Mouse (Mus musculus) bone marrow, adult 2 months (tissue): ENCODE measurements around the gene Kcnip1. TPM values are rescaled to one million over a fixed set of nuclear protein-coding genes. Genes with fewer than 3 reads are reported as not detected.

Source experiments
- H3K27ac ChIP-seq: fragments of 200-500 bp; 2 replicates; pipeline ENCODE4 v1.5.1; 2012; ENCODE audit warnings: low read depth, mild to moderate bottlenecking, control low read depth, inconsistent platforms, low read length; ENCODE audit not compliant: control insufficient read depth, poor library complexity, insufficient read depth
- H3K4me1 ChIP-seq: fragments of 200-500 bp; 2 replicates; pipeline ENCODE4 v1.6.1; 2011; ENCODE audit warnings: low read length; ENCODE audit not compliant: control insufficient read depth, insufficient read depth
- H3K4me3 ChIP-seq: fragments of 200-500 bp; replicated peaks from 2 replicates; pipeline ENCODE3; 2011; ENCODE audit warnings: mild to moderate bottlenecking, low read depth, low read length, control low read depth; ENCODE audit not compliant: control insufficient read depth
- CTCF ChIP-seq: fragments of 200-500 bp; IDR thresholded peaks from 2 replicates; pipeline ENCODE4 v1.5.1; 2011; ENCODE audit warnings: low read length, control low read depth; ENCODE audit not compliant: control insufficient read depth, insufficient read depth
- POLR2A ChIP-seq: fragments of 200-500 bp; IDR thresholded peaks from 2 replicates; pipeline ENCODE4 v1.6.1; 2011; ENCODE audit warnings: low read depth, mild to moderate bottlenecking, control low read depth, low read length, borderline replicate concordance; ENCODE audit not compliant: control insufficient read depth
- WGBS: fragments of 180-500 bp; shearing (Covaris S2); methylation state at CpG from one replicate; pipeline ENCODE4 v1.1.7; 2018; 5-methylcytosine and 5-hydroxymethylcytosine counted together
- polyA plus RNA-seq: library from polyadenylated mRNA; stranded (reverse); fragments of >200 nt; gene quantifications from 2 replicates; pipeline ENCODE4 v1.2.4, GENCODE M21; 2011; ENCODE audit warnings: low replicate concordance; ENCODE audit not compliant: missing spikeins, insufficient read depth, insufficient read length

The Kcnip1 gene
- polyA plus RNA-seq, 1 experiment: not detected

DNA sequence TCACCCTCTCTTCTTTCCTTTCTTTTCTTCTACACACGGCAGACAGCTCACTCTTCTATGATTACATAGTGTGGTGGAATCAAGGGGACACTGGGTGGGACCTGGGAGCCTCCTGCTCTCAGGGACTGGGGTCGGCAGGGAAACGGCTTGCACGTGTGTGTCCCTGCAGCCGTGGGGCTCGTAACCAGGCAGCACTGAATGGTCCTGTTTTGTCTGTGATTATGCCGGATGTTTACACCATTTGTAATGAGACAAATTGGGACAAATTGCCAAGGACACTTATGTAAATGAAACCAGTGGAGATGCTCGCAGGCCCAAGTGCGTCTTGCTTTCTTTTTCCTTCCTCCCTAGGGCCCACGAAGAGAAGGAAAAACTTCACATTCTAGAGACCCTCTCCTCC lies 256.5 kb downstream of the Kcnip1 start:
- Histone ChIP-seq H3K4me1 (no peaks in the 10 kb centered on the region), H3K4me3 (no peak overlapping the region), H3K27ac (no peak overlapping the region)
- no peak for TF ChIP-seq CTCF
- TF ChIP-seq POLR2A: no peak
- WGBS: 65% methylated on average over 10 of the region's 10 CpGs

DNA sequence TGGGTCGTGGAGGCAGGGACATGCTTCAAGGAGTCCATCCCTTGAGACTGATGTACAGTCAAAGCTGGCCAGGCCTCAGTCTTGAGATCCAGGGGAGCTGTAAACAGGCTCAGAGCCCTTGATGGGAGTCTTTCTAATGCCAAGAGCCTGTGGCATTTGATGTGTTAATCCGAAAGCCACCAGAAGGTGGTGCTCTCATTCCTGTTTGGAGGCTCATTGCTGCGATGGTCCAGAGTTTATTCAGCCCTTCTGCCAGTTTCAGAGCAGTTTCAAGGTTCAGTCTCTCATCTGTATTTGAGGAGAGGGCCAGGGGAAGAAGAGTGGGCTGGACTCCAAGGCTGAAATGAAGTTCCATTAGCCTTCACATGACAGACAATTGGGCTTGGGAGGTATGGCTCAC lies 259.7 kb downstream of the Kcnip1 start:
- Histone ChIP-seq H3K4me3 (no peak overlapping the region), H3K27ac (no peak overlapping the region), H3K4me1 (no peaks in the 10 kb centered on the region)
- WGBS: 16% methylated on average over 3 of the region's 3 CpGs
- TF ChIP-seq CTCF (peak; percentile 17; the same call in 1 of the 2 replicates), POLR2A (no peak)

- no peak overlapping the region for H3K4me3 ChIP-seq
- H3K4me1 ChIP-seq: no peaks in the 10 kb centered on the region
- TF ChIP-seq CTCF (no peak), POLR2A (no peak)
- no peak overlapping the region for H3K27ac ChIP-seq
- 76% methylated on average over 8 of the region's 8 CpGs for WGBS
Observed at GRCm38 (mm10) chr11:33732358-33732757, 260.6 kb downstream of the Kcnip1 start.

DNA sequence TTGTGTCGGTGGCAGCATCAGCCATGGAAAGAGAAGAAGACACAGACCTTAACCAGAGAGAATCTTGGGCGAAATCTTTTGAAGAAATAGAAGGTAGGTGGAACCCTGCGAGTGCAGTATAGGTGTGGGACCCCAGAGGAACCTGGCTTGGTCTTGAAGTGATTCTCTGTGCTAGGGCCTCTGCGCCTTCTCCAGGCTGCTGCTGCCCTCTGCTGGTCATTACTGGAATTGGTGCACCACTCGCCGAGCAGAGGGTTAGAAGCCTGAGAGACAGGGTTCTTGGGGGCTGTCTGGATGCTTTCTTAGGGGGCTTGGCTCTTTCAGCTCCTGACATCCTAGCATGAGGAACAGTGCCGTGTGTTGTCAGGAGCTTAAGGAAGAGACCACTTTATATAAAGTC lies 271.7 kb downstream of the Kcnip1 start:
- no peaks in the 10 kb centered on the region for H3K4me1 ChIP-seq
- 24% methylated on average over 7 of the region's 7 CpGs for WGBS
- no peak overlapping the region for H3K4me3 ChIP-seq
- no peak overlapping the region for H3K27ac ChIP-seq
- TF ChIP-seq CTCF (peak; percentile 72), POLR2A (no peak)

- no peaks in the 10 kb centered on the region for H3K4me1 ChIP-seq
- WGBS: 26% methylated on average over 4 of the region's 4 CpGs
- no peak for TF ChIP-seq CTCF
- no peak for TF ChIP-seq POLR2A
Observed at GRCm38 (mm10) chr11:33706777-33707176, 286.2 kb downstream of the Kcnip1 start.

DNA sequence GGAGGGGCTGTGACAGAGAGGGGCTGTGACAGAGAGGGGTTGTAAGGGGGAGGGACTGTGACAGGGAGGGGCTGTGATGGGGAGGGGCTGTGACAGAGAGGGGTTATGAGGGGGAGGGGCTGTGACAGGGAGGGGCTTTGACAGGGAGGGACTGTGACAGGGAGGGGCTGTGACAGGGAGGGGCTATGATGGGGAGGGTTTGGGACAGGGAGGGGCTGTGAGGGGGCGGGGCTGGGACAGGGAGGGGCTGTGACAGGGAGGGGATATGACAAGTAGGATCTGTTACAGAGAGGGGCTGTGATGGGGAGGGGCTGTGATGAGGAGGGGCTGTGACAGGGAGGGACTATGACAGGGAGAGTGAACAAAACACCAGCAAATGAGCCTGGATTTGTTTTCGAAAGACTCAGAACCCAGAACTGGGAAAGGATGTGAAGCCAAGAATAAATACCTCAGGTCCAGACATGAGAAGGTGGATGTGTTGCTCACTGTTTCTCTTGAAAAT lies 290.9 kb downstream of the Kcnip1 start:
- TF ChIP-seq POLR2A (no peak), CTCF (no peak)
- Histone ChIP-seq H3K4me1 (no peaks in the 10 kb centered on the region), H3K4me3 (no peak overlapping the region), H3K27ac (no peak overlapping the region)
- 54% methylated on average over 2 of the region's 2 CpGs for WGBS

More at GRCm38 (mm10) chr11:33706777-33707176, 286.2 kb downstream of the Kcnip1 start:
- Histone ChIP-seq H3K27ac (no peak overlapping the region), H3K4me3 (no peak overlapping the region)

GRCm38 (mm10) chr11:33701236-33701957 lies 291.6 kb downstream of the Kcnip1 start:
- no peak overlapping the region for H3K27ac ChIP-seq
- no peaks in the 10 kb centered on the region for H3K4me1 ChIP-seq
- TF ChIP-seq POLR2A: no peak
- no peak for TF ChIP-seq CTCF
- WGBS: 40% methylated on average over 1 of the region's 1 CpGs
- H3K4me3 ChIP-seq: no peak overlapping the region

DNA sequence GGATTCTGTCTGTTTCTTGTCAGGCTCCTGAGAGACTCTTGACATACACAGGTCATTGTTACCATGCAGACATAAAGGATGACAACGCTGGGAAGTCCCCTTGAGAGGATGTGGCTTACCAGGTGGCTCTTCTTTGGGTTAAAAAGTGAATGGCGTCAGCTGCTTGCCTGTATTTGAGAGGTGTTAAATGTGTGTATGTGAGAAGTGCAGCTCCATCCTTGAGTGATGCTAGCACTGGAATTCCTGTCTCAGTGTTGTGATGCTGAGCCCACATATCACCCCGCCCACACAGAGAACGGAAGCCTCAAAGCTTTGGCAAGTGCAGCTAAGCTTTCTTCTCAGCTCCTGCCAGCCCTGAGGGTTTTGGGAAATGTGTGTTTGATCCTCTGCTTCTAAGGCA lies 292.2 kb downstream of the Kcnip1 start:
- TF ChIP-seq POLR2A (no peak), CTCF (no peak)
- Histone ChIP-seq H3K4me1 (no peaks in the 10 kb centered on the region), H3K4me3 (no peak overlapping the region), H3K27ac (no peak overlapping the region)
- WGBS: 51% methylated on average over 4 of the region's 4 CpGs

- no peak overlapping the region for H3K4me3 ChIP-seq
- no peaks in the 10 kb centered on the region for H3K4me1 ChIP-seq
- no peak overlapping the region for H3K27ac ChIP-seq
- no peak for TF ChIP-seq POLR2A
- TF ChIP-seq CTCF: no peak
- WGBS: 83% methylated on average over 3 of the region's 3 CpGs
Observed at GRCm38 (mm10) chr11:33690181-33690580, 302.8 kb downstream of the Kcnip1 start.

GRCm38 (mm10) chr11:33685904-33686303 lies 307.0 kb downstream of the Kcnip1 start:
- Histone ChIP-seq H3K4me1 (no peaks in the 10 kb centered on the region), H3K4me3 (no peak overlapping the region), H3K27ac (no peak overlapping the region)
- TF ChIP-seq POLR2A: no peak
- TF ChIP-seq CTCF: no peak
- 71% methylated on average over 3 of the region's 3 CpGs for WGBS
